Mouse (Mus musculus): ENCODE results near the gene Glp2r.

DNA sequence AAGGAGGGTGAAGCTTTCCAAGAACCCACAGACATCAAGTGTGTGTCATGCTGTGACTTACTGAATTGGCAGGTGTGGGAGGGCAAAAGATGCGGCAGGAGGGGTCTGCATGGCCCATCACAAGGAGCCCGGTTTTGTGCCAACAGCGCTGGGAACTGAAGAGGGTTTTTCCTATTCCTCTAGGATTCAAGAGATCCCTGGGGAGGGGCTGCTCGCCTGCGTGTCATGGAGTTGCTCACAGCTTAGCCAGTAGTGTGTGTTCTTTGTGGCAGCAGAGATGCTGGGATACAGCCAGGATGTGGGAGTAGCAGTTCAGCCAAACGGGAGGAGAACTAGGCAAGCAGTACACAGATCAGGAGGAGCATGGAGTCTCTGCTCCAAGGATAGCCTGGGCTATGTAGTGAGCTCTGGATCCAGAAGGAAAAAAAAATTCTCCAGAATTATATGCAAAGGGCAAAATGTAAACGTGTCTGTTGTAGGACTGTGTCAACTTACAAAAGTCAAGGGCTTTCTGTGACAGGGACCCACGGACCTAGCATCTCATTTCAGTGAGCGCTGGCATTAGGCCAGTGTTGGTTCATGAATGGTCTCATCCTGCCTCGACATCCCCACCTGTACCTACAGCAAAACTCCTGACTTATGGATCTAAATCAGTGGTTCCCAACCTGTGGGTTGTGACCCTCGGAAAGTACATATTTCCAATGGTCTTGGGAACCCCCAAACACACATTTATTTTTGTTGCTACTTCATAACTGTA, 122.1 kb downstream of the Glp2r start:
- TF ChIP-seq CTCF (conservative IDR thresholded peaks at IDR 0.05; ENCODE audit: insufficient read depth, insufficient read length, low read depth, low read length) (no peak), POLR2A (IDR thresholded peaks at IDR 0.05; ENCODE audit: low read depth, low read length) (no peak)
